Mouse (Mus musculus): Measurements from ENCODE around the gene Mylk. TPM values are rescaled to one million over a fixed set of nuclear protein-coding genes. Genes with fewer than 3 reads are reported as not detected.

Mylk gene
- polyA plus RNA-seq, 1 experiment from 2014 or later, result 3.0 TPM

- Histone ChIP-seq H3K9me3 (no peaks in the 10 kb centered on the region), H3K4me1 (peaks cover 40% of the 10 kb centered on the region), H3K36me3 (replicated peaks) (no peaks in the 10 kb centered on the region), H3K27me3 (replicated peaks; ENCODE audit: low read depth, poor library complexity, severe bottlenecking) (peaks cover 39% of the 10 kb centered on the region), H3K27ac (replicated peaks) (peak overlapping the region; percentile 55), H3K4me3 (peak overlapping the region; percentile 34; the same call in 1 of the 2 replicates)
- WGBS, result 14% methylated on average over 11 of the region's 11 CpGs
- DNase-seq (ENCODE audit: low spot score), result peak; percentile 46
Measured at GRCm38 (mm10) chr16:34748081-34748720, 3.2 kb downstream of the Mylk start.

GRCm38 (mm10) chr16:34749536-34749935 lies 4.5 kb downstream of the Mylk start:
- DNase-seq (ENCODE audit: low spot score), result no peak
- H3K27ac ChIP-seq (replicated peaks), result no peak overlapping the region
- 70% methylated on average over 4 of the region's 4 CpGs for WGBS

GRCm38 (mm10) chr16:34752026-34752425 lies 7.0 kb downstream of the Mylk start:
- no peak for DNase-seq (ENCODE audit: low spot score)
- H3K36me3 ChIP-seq (replicated peaks), result no peaks in the 10 kb centered on the region
- peaks cover 34% of the 10 kb centered on the region for H3K4me1 ChIP-seq
- WGBS, result 86% methylated on average over 3 of the region's 3 CpGs
- H3K27me3 ChIP-seq (replicated peaks; ENCODE audit: low read depth, poor library complexity, severe bottlenecking), result peaks cover 9% of the 10 kb centered on the region
- no peak overlapping the region for H3K4me3 ChIP-seq
- no peaks in the 10 kb centered on the region for H3K9me3 ChIP-seq
- H3K27ac ChIP-seq (replicated peaks), result no peak overlapping the region

More at GRCm38 (mm10) chr16:34749536-34749935, 4.5 kb downstream of the Mylk start:
- no peaks in the 10 kb centered on the region for H3K9me3 ChIP-seq
- peaks cover 26% of the 10 kb centered on the region for H3K27me3 ChIP-seq (replicated peaks; ENCODE audit: low read depth, poor library complexity, severe bottlenecking)
- peaks cover 40% of the 10 kb centered on the region for H3K4me1 ChIP-seq
- H3K4me3 ChIP-seq, result no peak overlapping the region
- no peaks in the 10 kb centered on the region for H3K36me3 ChIP-seq (replicated peaks)

GRCm38 (mm10) chr16:34752977-34753376 lies 8.0 kb downstream of the Mylk start:
- no peak for DNase-seq (ENCODE audit: low spot score)
- Histone ChIP-seq H3K27ac (replicated peaks) (no peak overlapping the region), H3K4me3 (no peak overlapping the region), H3K36me3 (replicated peaks) (no peaks in the 10 kb centered on the region), H3K27me3 (replicated peaks; ENCODE audit: low read depth, poor library complexity, severe bottlenecking) (no peaks in the 10 kb centered on the region), H3K9me3 (no peaks in the 10 kb centered on the region), H3K4me1 (peaks cover 40% of the 10 kb centered on the region)
- 89% methylated on average over 3 of the region's 3 CpGs for WGBS

GRCm38 (mm10) chr16:34756991-34757390 lies 12.0 kb downstream of the Mylk start:
- Histone ChIP-seq H3K9me3 (no peaks in the 10 kb centered on the region), H3K4me1 (peaks cover 23% of the 10 kb centered on the region), H3K27me3 (replicated peaks; ENCODE audit: low read depth, poor library complexity, severe bottlenecking) (no peaks in the 10 kb centered on the region), H3K4me3 (no peak overlapping the region), H3K36me3 (replicated peaks) (no peaks in the 10 kb centered on the region), H3K27ac (replicated peaks) (no peak overlapping the region)
- no peak for DNase-seq (ENCODE audit: low spot score)
- 76% methylated on average over 7 of the region's 7 CpGs for WGBS

- no peak overlapping the region for H3K4me3 ChIP-seq
- DNase-seq (ENCODE audit: low spot score), result no peak
- no peak overlapping the region; the same call in 1 of the 2 replicates for H3K27ac ChIP-seq (replicated peaks)
- no peaks in the 10 kb centered on the region for H3K36me3 ChIP-seq (replicated peaks)
- H3K9me3 ChIP-seq, result no peaks in the 10 kb centered on the region
- H3K27me3 ChIP-seq (replicated peaks; ENCODE audit: low read depth, poor library complexity, severe bottlenecking), result no peaks in the 10 kb centered on the region
- WGBS, result 54% methylated on average over 5 of the region's 5 CpGs
- peaks cover 19% of the 10 kb centered on the region for H3K4me1 ChIP-seq
Measured at GRCm38 (mm10) chr16:34758205-34758604, 13.2 kb downstream of the Mylk start.

- Histone ChIP-seq H3K36me3 (replicated peaks) (no peaks in the 10 kb centered on the region), H3K9me3 (no peaks in the 10 kb centered on the region), H3K27me3 (replicated peaks; ENCODE audit: low read depth, poor library complexity, severe bottlenecking) (0 out of 2 replicates have a peak, but pooled peaks cover 3% of the 10 kb centered on the region), H3K27ac (replicated peaks) (no peak overlapping the region), H3K4me1 (no peaks in the 10 kb centered on the region), H3K4me3 (no peak overlapping the region)
- 81% methylated on average over 9 of the region's 9 CpGs for WGBS
- no peak for DNase-seq (ENCODE audit: low spot score)
Measured at GRCm38 (mm10) chr16:34763959-34764591, 19.1 kb downstream of the Mylk start.

GRCm38 (mm10) chr16:34765666-34766065 lies 20.7 kb downstream of the Mylk start:
- Histone ChIP-seq H3K4me1 (no peaks in the 10 kb centered on the region), H3K4me3 (no peak overlapping the region), H3K36me3 (replicated peaks) (no peaks in the 10 kb centered on the region), H3K9me3 (no peaks in the 10 kb centered on the region), H3K27me3 (replicated peaks; ENCODE audit: low read depth, poor library complexity, severe bottlenecking) (0 out of 2 replicates have a peak, but pooled peaks cover 3% of the 10 kb centered on the region), H3K27ac (replicated peaks) (no peak overlapping the region)
- 77% methylated on average over 1 of the region's 1 CpGs for WGBS
- no peak for DNase-seq (ENCODE audit: low spot score)

- H3K27ac ChIP-seq (replicated peaks), result no peak overlapping the region
- H3K4me1 ChIP-seq, result no peaks in the 10 kb centered on the region
- H3K36me3 ChIP-seq (replicated peaks), result no peaks in the 10 kb centered on the region
- 0 out of 2 replicates have a peak, but pooled peaks cover 3% of the 10 kb centered on the region for H3K27me3 ChIP-seq (replicated peaks; ENCODE audit: low read depth, poor library complexity, severe bottlenecking)
- 90% methylated on average over 1 of the region's 1 CpGs for WGBS
- H3K9me3 ChIP-seq, result peaks cover 2% of the 10 kb centered on the region; the same call in 1 of the 2 replicates
- DNase-seq (ENCODE audit: low spot score), result no peak
- H3K4me3 ChIP-seq, result no peak overlapping the region
Measured at GRCm38 (mm10) chr16:34766193-34766592, 21.2 kb downstream of the Mylk start.

- 92% methylated on average over 2 of the region's 2 CpGs for WGBS
- H3K36me3 ChIP-seq (replicated peaks), result no peaks in the 10 kb centered on the region
- no peak overlapping the region for H3K4me3 ChIP-seq
- H3K4me1 ChIP-seq, result peaks cover 2% of the 10 kb centered on the region
- peaks cover 5% of the 10 kb centered on the region; the same call in 1 of the 2 replicates for H3K9me3 ChIP-seq
- H3K27me3 ChIP-seq (replicated peaks; ENCODE audit: low read depth, poor library complexity, severe bottlenecking), result 0 out of 2 replicates have a peak, but pooled peaks cover 3% of the 10 kb centered on the region
- no peak for DNase-seq (ENCODE audit: low spot score)
- no peak overlapping the region for H3K27ac ChIP-seq (replicated peaks)
Measured at GRCm38 (mm10) chr16:34767443-34767842, 22.4 kb downstream of the Mylk start.

- 79% methylated on average over 4 of the region's 4 CpGs for WGBS
- 0 out of 2 replicates have a peak, but pooled peaks cover 3% of the 10 kb centered on the region for H3K27me3 ChIP-seq (replicated peaks; ENCODE audit: low read depth, poor library complexity, severe bottlenecking)
- H3K36me3 ChIP-seq (replicated peaks), result no peaks in the 10 kb centered on the region
- DNase-seq (ENCODE audit: low spot score), result no peak
- peaks cover 10% of the 10 kb centered on the region for H3K4me1 ChIP-seq
- no peak overlapping the region for H3K4me3 ChIP-seq
- peaks cover 5% of the 10 kb centered on the region; the same call in 1 of the 2 replicates for H3K9me3 ChIP-seq
- no peak overlapping the region for H3K27ac ChIP-seq (replicated peaks)
Measured at GRCm38 (mm10) chr16:34768436-34768835, 23.4 kb downstream of the Mylk start.

- DNase-seq (ENCODE audit: low spot score), result no peak
- H3K4me3 ChIP-seq, result no peak overlapping the region
- WGBS, result 91% methylated on average over 4 of the region's 4 CpGs
- peaks cover 10% of the 10 kb centered on the region for H3K4me1 ChIP-seq
- H3K27me3 ChIP-seq (replicated peaks; ENCODE audit: low read depth, poor library complexity, severe bottlenecking), result 0 out of 2 replicates have a peak, but pooled peaks cover 3% of the 10 kb centered on the region
- H3K9me3 ChIP-seq, result peaks cover 5% of the 10 kb centered on the region; the same call in 1 of the 2 replicates
- H3K27ac ChIP-seq (replicated peaks), result no peak overlapping the region
- H3K36me3 ChIP-seq (replicated peaks), result no peaks in the 10 kb centered on the region
Measured at GRCm38 (mm10) chr16:34770127-34770526, 25.1 kb downstream of the Mylk start.

Data from embryonic facial prominence, embryonic 10.5 days (tissue).